Mouse (Mus musculus) forebrain, postnatal 0 days (tissue): ENCODE results near the gene Slc35e2. TPM values are rescaled to one million over a fixed set of nuclear protein-coding genes. Genes with fewer than 3 reads are reported as not detected.
A peak's percentile ranks its signal among the peaks of the same experiment; 100 is the strongest.

ENCODE experiments used
- ATAC-seq: fragments of 200-750 bp; cut with Nextera tagmentation; 2 replicates; pipeline ENCODE4 v1.8.0; 2017; ENCODE audit warnings: mild to moderate bottlenecking, moderate library complexity
- DNase-seq: peaks from one replicate; pipeline ENCODE4 v3.0.0-alpha.2; 2015
- H3K27ac ChIP-seq: fragments of 300-500 bp; sonication (generic); 2 replicates; pipeline ENCODE4 v1.5.1; 2014; ENCODE audit warnings: low read depth, mild to moderate bottlenecking, antibody characterized with exemption, low read length, moderate library complexity, mixed read lengths
- H3K27me3 ChIP-seq: fragments of 300-500 bp; sonication (generic); 2 replicates; pipeline ENCODE4 v1.6.1; 2014; ENCODE audit warnings: mild to moderate bottlenecking, low read length, mixed read lengths; ENCODE audit not compliant: insufficient read depth
- H3K36me3 ChIP-seq: fragments of 300-500 bp; sonication (generic); 2 replicates; pipeline ENCODE4 v1.6.1; 2014; ENCODE audit warnings: mild to moderate bottlenecking, moderate library complexity; ENCODE audit not compliant: insufficient read depth
- H3K4me1 ChIP-seq: fragments of 300-500 bp; sonication (generic); 2 replicates; pipeline ENCODE4 v1.6.1; 2014; ENCODE audit warnings: antibody characterized with exemption; ENCODE audit not compliant: insufficient read depth
- H3K4me2 ChIP-seq: fragments of 300-500 bp; sonication (generic); 2 replicates; pipeline ENCODE4 v1.6.1; 2014; ENCODE audit warnings: low read depth, mild to moderate bottlenecking, moderate library complexity
- H3K4me3 ChIP-seq: fragments of 300-500 bp; sonication (generic); 2 replicates; pipeline ENCODE4 v1.5.1; 2014; ENCODE audit warnings: low read depth, low read length, mixed read lengths
- H3K9ac ChIP-seq: fragments of 300-500 bp; sonication (generic); 2 replicates; pipeline ENCODE4 v1.6.1; 2014; ENCODE audit warnings: mild to moderate bottlenecking
- H3K9me3 ChIP-seq: fragments of 300-500 bp; sonication (generic); 2 replicates; pipeline ENCODE4 v1.6.1; 2016; ENCODE audit warnings: low read length
- CTCF ChIP-seq: sonication (generic); IDR thresholded peaks from 2 replicates; pipeline ENCODE4 v1.5.1; 2016; ENCODE audit warnings: antibody characterized with exemption, control low read depth, low read depth
- WGBS: fragments of 180-500 bp; shearing (Covaris S2); extraction: QIAGEN DNeasy Blood & Tissue Kit; methylation state at CpG from one replicate; pipeline ENCODE4 v1.1.7; 2014; 5-methylcytosine and 5-hydroxymethylcytosine counted together
- polyA plus RNA-seq: library from polyadenylated mRNA; unstranded; fragments of >200 nt; fragmentation: Nextera tagmentation; extraction: Ambion mirVana; gene quantifications from 2 replicates; pipeline ENCODE4 v1.2.1, GENCODE M21; 2015
- total RNA-seq: library from RNA; depleted of rRNA; stranded (reverse); fragments of >200 nt; gene quantifications from 2 replicates; pipeline ENCODE4 v1.2.3, GENCODE M21; 2014

Gene Slc35e2
- total and polyA plus RNA-seq, 2 experiments from 2014 or later = 10.5 to 49.2 TPM

DNA sequence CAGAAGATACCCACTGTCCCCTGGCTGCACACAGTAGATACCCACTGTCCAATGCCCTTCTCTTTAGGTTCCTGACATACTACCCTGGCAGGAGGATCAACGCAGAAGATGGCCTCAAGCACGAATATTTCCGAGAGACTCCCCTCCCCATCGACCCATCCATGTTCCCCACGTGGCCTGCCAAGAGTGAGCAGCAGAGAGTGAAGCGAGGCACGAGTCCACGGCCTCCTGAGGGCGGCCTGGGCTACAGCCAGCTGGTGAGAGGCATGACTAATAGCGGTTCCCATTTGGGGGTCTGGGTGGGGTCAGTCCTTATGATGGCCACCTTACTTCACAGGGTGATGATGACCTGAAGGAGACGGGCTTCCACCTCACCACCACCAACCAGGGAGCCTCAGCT, 48.1 kb downstream of the Slc35e2 start:
- no peak for TF ChIP-seq CTCF
- H3K36me3 ChIP-seq = peaks cover 62% of the 10 kb centered on the region
- 89% methylated on average over 11 of the region's 11 CpGs for WGBS

DNA sequence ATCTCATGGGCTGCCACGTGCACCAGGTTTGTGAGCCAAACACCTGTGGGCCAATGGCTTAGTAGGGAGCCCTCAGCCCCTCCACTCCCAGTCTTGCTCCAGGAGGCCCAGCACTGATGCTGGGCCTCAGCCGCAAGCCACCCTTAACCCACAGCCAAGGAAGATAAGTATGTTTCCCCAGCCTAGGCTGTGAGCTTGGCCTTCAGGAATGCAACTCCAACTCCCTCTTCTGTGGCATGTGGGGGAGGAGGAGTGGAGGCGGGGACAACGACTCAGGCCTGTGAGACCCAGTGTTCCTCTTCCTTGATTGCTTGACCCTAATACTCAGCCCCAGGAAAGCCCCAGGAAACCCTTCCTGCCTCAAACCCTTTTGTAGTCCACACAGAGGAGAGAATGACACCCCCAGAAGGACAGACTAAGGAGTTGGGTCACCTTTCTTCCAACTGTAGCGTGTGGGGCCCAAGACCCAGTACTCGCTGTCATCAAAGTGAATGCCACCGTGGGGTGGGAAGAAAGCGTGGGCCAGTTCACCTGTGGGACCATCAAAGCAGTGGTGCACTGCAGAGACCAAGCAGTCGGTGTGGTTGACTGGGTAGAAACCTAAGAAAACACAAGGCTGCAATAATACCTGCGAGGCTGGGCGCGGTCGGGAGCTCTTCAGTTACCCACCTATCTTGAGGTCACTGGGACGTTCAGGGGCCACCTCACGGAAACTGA, 50.5 kb downstream of the Slc35e2 start:
- no peak overlapping the region for H3K4me2 ChIP-seq
- no peak for TF ChIP-seq CTCF
- WGBS = 69% methylated on average over 15 of the region's 15 CpGs

More for the DNA sequence above, 48.1 kb downstream of the Slc35e2 start:
- no peak overlapping the region for H3K9ac ChIP-seq
- no peak overlapping the region for H3K4me3 ChIP-seq
- ATAC-seq (no peak), DNase-seq (no peak)
- no peaks in the 10 kb centered on the region for H3K9me3 ChIP-seq
- H3K4me1 ChIP-seq = peaks cover 7% of the 10 kb centered on the region
- peaks cover 19% of the 10 kb centered on the region for H3K27me3 ChIP-seq
- H3K27ac ChIP-seq = no peak overlapping the region
- no peak overlapping the region for H3K4me2 ChIP-seq

DNA sequence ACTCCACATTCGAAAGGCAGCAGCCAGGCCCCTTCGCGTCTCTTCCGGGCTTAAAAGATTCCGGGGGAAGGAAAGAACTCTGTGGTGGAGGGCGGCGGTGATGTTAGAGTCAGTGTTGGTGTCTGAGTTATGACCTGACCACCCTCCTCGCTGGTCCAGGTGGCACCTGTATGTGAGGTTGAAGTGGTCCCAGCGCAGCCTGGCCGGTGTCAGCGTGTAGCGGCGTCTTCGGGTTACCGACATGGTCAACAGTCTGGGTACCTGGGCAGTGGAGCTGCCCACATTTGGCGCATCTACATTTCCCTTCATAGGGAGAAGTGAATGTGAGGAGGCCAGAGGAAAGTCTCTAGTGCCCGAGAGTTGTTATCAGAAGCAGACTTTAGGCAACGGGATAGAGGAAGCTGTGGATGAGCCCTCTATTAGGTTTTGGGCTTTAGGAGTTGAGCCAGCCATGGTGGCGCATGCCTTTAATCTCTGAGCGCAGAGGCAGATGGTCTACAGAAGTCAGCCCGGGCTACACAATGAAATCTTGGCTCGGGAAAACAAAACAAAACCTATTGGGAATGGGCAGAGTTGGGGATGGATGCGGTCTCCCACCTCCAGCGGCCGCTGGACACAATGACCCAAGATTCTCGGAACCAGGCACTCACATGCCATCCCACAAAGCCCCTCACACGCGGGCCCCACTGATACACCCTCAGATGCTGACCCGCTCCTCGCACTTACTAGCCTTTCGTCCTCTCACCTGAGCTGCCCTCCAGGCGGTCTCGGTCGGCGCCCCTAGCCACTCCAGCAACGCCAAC, 51.3 kb downstream of the Slc35e2 start:
- Histone ChIP-seq H3K4me2 (peak overlapping the region; percentile 56), H3K27me3 (peaks cover 37% of the 10 kb centered on the region), H3K36me3 (peaks cover 71% of the 10 kb centered on the region), H3K27ac (no peak overlapping the region), H3K4me3 (peak overlapping the region; percentile 27), H3K9ac (peak overlapping the region; percentile 14; the same call in 1 of the 2 replicates), H3K9me3 (no peaks in the 10 kb centered on the region), H3K4me1 (peaks cover 11% of the 10 kb centered on the region)
- ATAC-seq = no peak
- DNase-seq = peak; percentile 16
- 25% methylated on average over 36 of the region's 36 CpGs for WGBS
- no peak for TF ChIP-seq CTCF

More for the DNA sequence above, 50.5 kb downstream of the Slc35e2 start:
- Histone ChIP-seq H3K4me1 (peaks cover 11% of the 10 kb centered on the region), H3K27me3 (peaks cover 37% of the 10 kb centered on the region), H3K4me3 (no peak overlapping the region), H3K27ac (no peak overlapping the region), H3K9me3 (no peaks in the 10 kb centered on the region), H3K9ac (no peak overlapping the region), H3K36me3 (peaks cover 72% of the 10 kb centered on the region)
- DNase-seq = no peak
- ATAC-seq = no peak

DNA sequence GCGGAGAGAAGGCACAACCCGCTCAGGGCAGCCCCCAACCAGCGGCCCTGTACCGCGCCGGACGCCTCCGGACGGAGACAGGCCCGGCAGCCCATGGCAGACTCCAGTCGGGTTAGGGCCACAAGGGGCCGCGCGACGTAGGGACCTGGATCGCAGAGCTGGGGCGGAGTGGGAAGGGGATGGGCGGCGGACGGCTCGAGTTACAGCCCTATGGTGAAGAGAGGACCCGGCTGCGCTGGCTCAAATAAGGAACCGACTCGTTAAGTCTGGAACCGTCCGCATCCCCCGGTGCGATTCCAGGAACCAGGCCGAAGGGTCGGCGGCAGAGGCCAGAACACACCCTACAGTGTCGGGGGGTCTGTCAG, 51.9 kb downstream of the Slc35e2 start, which contains the start of gene Mmp23:
Mmp23 (minus strand) TSS at position 299 of the 365 bp plus-strand sequence.
- H3K4me3 ChIP-seq = peak within 1 kb of the TSS; percentile 27
- H3K4me1 ChIP-seq = peaks cover 11% of the 10 kb centered on the region
- no peak within 1 kb of the TSS for H3K27ac ChIP-seq
- peaks cover 70% of the 10 kb centered on the region for H3K36me3 ChIP-seq
- WGBS = 2% methylated on average over 33 of the region's 33 CpGs
- TF ChIP-seq CTCF = no peak
- H3K27me3 ChIP-seq = peaks cover 37% of the 10 kb centered on the region
- peak; percentile 27 for DNase-seq
- ATAC-seq = peak; percentile 53
- peak within 1 kb of the TSS; percentile 56 for H3K4me2 ChIP-seq
- peak within 1 kb of the TSS; percentile 14; the same call in 1 of the 2 replicates for H3K9ac ChIP-seq
- no peaks in the 10 kb centered on the region for H3K9me3 ChIP-seq

DNA sequence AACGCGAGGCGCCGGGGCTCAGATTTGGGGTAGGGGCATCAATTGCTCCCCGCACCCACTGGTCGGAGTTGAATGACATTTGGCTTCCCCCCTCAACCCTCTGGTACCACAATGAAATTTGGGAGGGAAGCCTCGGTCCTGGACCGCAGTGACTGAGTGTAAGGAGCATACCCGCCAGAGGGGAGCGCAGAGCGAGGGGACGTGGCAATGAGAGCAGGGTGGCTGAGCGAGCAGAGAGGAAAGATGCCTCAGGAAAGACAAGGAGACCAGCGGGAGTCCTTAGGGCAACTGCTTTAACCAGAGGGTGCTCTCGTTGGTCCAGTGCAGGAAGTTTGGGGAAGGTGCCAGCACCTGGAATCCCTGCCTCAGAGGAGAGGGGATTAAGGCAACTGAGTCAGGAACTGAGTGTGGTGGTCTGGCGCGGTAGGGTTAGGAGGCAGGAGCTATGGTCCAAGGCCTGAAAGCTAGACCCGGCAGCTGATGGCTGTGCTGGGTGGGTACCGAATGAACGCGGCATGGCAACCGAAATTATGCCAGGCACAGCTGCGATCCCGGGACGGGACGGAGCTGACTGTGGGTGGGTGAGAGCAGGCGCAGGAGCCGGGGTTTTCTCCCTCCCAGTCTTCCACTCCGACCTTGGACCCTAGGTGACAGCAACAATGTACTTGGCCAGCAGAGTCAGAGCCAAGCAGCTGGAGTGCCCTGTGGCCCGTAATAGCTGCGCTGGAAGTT, 52.4 kb downstream of the Slc35e2 start:
- no peak overlapping the region for H3K27ac ChIP-seq
- H3K9me3 ChIP-seq = no peaks in the 10 kb centered on the region
- H3K27me3 ChIP-seq = peaks cover 37% of the 10 kb centered on the region
- peak overlapping the region; percentile 14; the same call in 1 of the 2 replicates for H3K9ac ChIP-seq
- peaks cover 70% of the 10 kb centered on the region for H3K36me3 ChIP-seq
- peak overlapping the region; percentile 27 for H3K4me3 ChIP-seq
- DNase-seq = peak; percentile 51
- 3% methylated on average over 31 of the region's 31 CpGs for WGBS
- peak; percentile 42 for TF ChIP-seq CTCF
- peak overlapping the region; percentile 56 for H3K4me2 ChIP-seq
- peak; percentile 62; the same call in 1 of the 2 replicates for ATAC-seq
- H3K4me1 ChIP-seq = peaks cover 11% of the 10 kb centered on the region

DNA sequence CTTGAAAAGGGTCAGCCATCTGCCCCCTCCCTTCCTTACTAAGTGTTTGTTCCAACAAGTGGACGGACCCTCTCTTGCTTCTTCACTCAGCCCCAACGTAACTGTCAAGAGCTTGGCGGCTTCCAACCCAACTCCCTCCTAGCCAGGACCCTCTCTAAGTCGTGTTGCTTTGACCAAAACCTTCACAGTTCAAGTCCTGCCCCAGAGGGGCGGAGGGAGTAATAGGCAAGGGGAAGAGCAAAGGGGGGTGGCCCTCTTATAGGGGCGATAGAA, 52.9 kb downstream of the Slc35e2 start:
- no peak for TF ChIP-seq CTCF
- DNase-seq (no peak), ATAC-seq (no peak)
- Histone ChIP-seq H3K4me1 (peaks cover 11% of the 10 kb centered on the region), H3K9ac (no peak overlapping the region), H3K27ac (no peak overlapping the region), H3K9me3 (no peaks in the 10 kb centered on the region), H3K27me3 (peaks cover 37% of the 10 kb centered on the region), H3K4me3 (peak overlapping the region; percentile 21; the same call in 1 of the 2 replicates), H3K4me2 (peak overlapping the region; percentile 40), H3K36me3 (peaks cover 70% of the 10 kb centered on the region)
- 11% methylated on average over 6 of the region's 6 CpGs for WGBS
